Mouse (Mus musculus): ENCODE results near the gene Kcnj12.

The Kcnj12 gene

DNA sequence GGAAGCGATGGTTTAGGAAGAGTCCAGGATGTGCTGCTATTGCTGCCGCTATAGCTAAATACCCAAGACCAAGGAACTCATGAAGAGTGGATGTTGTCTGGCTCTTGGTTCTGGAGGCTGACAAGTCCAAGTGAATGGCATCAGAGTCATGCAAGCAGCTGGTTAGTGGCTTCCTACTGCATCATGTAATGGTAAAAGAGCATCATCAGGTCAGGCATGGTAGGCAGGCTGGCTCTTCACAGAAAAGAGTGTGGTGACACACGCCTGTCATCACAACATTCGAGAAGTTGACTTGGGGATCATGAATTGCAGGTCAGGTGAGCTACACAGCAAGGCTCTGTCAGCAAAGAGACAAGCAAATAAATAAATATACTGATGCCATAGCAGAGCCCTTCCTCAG lies 89.1 kb downstream of the Kcnj12 start:
- no peak for DNase-seq

DNA sequence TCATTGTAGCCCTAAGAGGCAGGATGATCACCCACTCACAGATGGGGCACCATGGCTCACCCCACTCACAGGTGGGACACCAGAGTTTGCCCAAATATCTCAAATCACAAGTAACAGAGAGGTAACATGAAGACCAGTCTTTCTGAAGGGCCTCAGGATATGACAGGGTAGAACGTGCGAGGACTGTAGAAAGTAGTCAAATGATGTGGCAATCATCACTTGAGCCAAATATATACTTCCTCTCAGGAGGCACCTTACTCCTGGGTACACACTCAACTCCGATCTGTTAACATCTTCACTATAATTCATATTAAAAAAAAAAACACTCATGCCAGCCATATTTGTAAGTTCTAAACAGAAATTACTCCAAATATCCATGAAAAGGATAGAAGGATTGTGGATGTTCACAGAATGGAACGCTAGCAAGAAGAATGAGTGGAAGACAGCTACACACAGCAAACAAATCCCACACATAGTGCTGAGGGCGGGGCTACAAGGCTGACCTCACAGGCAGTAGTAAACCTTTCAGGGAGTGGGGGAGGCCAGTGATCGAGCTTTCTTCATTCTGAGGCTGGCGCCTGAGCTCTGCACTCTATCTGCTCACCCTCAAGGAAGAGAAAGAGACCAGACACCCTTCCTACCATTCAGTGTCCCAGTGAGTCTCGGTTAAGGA lies 90.1 kb downstream of the Kcnj12 start:
- no peak for DNase-seq

DNA sequence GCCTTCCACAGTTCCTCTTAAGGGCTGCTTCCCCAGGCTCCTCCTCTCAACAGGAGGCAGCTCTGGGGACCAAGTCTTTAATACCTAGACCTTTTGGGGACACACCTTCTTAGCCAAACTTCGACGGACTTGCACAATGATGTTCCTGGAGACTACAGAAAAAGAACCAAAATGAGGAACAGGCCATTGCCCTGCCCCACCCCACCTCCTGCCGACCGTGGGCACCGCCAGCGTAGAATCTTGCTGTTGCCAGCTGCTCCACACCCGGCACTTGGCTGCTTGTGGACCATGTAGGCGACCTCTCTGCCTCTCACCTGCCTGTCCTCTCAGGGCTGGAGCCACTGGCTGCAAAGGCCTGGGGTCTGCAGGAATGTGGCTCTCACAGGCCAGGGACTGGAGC lies 93.9 kb downstream of the Kcnj12 start:
- DNase-seq: no peak

DNA sequence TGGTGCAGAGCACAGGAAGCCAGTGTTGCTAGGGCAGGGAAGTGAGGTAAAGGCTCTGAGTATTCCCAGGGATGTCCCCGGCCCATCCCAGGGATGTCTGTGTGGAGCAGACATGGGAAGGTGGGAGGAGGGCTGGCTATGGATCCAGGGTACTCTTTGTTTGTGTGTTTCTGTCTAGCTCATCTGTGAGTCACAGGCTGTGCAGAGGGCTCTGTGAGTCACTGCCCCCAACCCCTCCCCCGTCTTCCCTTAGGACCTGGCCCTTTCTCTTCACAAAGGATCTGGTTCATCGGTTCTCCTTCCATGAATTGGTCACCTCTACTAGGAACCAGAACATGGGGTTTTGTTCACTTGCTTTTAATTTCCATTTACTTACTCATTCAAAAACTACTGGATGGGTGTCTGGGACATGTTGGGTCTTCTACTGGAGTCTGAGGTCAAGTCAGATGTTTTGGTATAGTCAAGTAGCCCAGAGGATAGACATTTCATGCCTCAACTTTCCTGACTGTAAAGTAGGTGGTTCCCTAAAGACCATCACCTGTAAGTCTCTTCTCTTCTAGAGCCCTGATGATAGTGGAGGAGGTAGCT lies 97.7 kb downstream of the Kcnj12 start:
- DNase-seq: no peak

Measured in right cerebral cortex, postnatal 14 days (tissue).